8 mouse cellular contexts compared by ENCODE assay signal in genomic region chr15:81416763-81417310, GRCm38 (mm10). TPM values are rescaled to one million over a fixed set of nuclear protein-coding genes. Genes with fewer than 3 reads are reported as not detected.
DNase-seq lines count a peak whose midpoint lies in the region; ATAC-seq and TF ChIP-seq lines count a peak whose summit lies in the region.
"Not testable (repeated sequence)": the region's sequence is repeated elsewhere in the genome, so short reads cannot be mapped to it uniquely, and the experiment has no call there.

No protein-coding gene starts in this region.

- peak; percentile 70 for DNase-seq in CH12.LX (ENCODE audit: extremely low read depth)
- peak; percentile 22 to 34 for DNase-seq in cerebellum, postnatal 10 days
- DNase-seq in gastrocnemius, adult 2 months: peak; percentile 86
- peak; percentile 53 for DNase-seq in hindbrain, embryonic 11.5 days (ENCODE audit: low spot score)
- DNase-seq in kidney, postnatal 36 days: peak; percentile 84 to 86
- DNase-seq in lung, postnatal 14 days: peak; percentile 60
- peak; percentile 79 for DNase-seq in testis, postnatal 10 days (ENCODE audit: low spot score)

- H3K27ac ChIP-seq in CH12.LX (ENCODE audit: insufficient read depth, low read depth); hindbrain, embryonic 11.5 days (ENCODE audit: low read depth, low read length): not testable (repeated sequence)
- H3K27ac ChIP-seq in gastrocnemius, adult 2 months: peak overlapping the region; percentile 61; the same call in 1 of the 2 replicates

- H3K79me2 ChIP-seq in CH12.LX (replicated peaks; ENCODE audit: control insufficient read depth, extremely low read depth, insufficient read depth, poor library complexity, severe bottlenecking): not testable (repeated sequence)

- not testable (repeated sequence) for H3K9ac ChIP-seq in CH12.LX (ENCODE audit: insufficient read depth, low read depth); hindbrain, embryonic 11.5 days (ENCODE audit: low read depth, low read length)

- WGBS in hindbrain, embryonic 11.5 days: 13% methylated on average over 22 of the region's 22 CpGs

- not testable (repeated sequence) for H3K4me3 ChIP-seq in CH12.LX (replicated peaks in 1 of 3; ENCODE audit: low read depth in 2 of 3, low read length in 2 of 3, poor library complexity in 1 of 3); hindbrain, embryonic 11.5 days (ENCODE audit: low read depth, low read length)
- H3K4me3 ChIP-seq in gastrocnemius, adult 2 months: peak overlapping the region; percentile 56

- peaks cover 17 to 55% of the 10 kb centered on the region in 2 experiments for H3K36me3 ChIP-seq in CH12.LX (replicated peaks in 1 of 2; ENCODE audit: control insufficient read depth in 1 of 2, insufficient read depth in 1 of 2, low read length in 1 of 2)
- not testable (repeated sequence) for H3K36me3 ChIP-seq in hindbrain, embryonic 11.5 days (ENCODE audit: control insufficient read depth, insufficient read depth, low read length)

- intact Hi-C loops in gastrocnemius, adult 2 months (cut with DNase I): not testable (repeated sequence)

- H3K27me3 ChIP-seq in CH12.LX (replicated peaks); hindbrain, embryonic 11.5 days (ENCODE audit: control insufficient read depth, insufficient read depth, low read length): not testable (repeated sequence)

- TF ChIP-seq CTCF in CH12.LX (conservative IDR thresholded peaks at IDR 0.05 in 1 of 2, IDR thresholded peaks at IDR 0.05 in 1 of 2; ENCODE audit: low read depth in 2 of 2, low read length in 2 of 2); gastrocnemius, adult 2 months (IDR thresholded peaks at IDR 0.05): not testable (repeated sequence)

- TF ChIP-seq POLR2A in CH12.LX (IDR thresholded peaks at IDR 0.05; ENCODE audit: low read depth, low read length): peak; percentile 48; the same call in 1 of the 2 replicates

- peaks cover 2 to 30% of the 10 kb centered on the region in 2 experiments; a peak in 2 of 4 replicates for H3K4me1 ChIP-seq in CH12.LX (ENCODE audit: control insufficient read depth in 1 of 2, insufficient read depth in 2 of 2)
- H3K4me1 ChIP-seq in hindbrain, embryonic 11.5 days (replicated peaks; ENCODE audit: control insufficient read depth, insufficient read depth, low read length): not testable (repeated sequence)

- dilution Hi-C loops in CH12.LX (cut with MboI; ENCODE audit: extremely low pct_ligation_motif_present, extremely low pct_unique_long_range_greater_than_20kb, low sequenced_read_pairs): not testable (repeated sequence)

- H3K4me2 ChIP-seq in CH12.LX (ENCODE audit: insufficient read depth, low read depth, poor library complexity, severe bottlenecking): peak overlapping the region; percentile 72
- H3K4me2 ChIP-seq in hindbrain, embryonic 11.5 days (replicated peaks; ENCODE audit: low read depth, low read length): peak overlapping the region; percentile 28

- peak; percentile 56; the same call in 1 of the 2 replicates for ATAC-seq in hindbrain, embryonic 11.5 days (ENCODE audit: low FRiP score)
- ATAC-seq in neutrophil, adult 5-6 weeks (ENCODE audit: extremely low read depth, insufficient number of reproducible peaks, low FRiP score, poor library complexity, severe bottlenecking): peak; percentile 72

- TF ChIP-seq RAD21 in CH12.LX (IDR thresholded peaks at IDR 0.05; ENCODE audit: low read depth, low read length): not testable (repeated sequence)

- not testable (repeated sequence) for H3K9me3 ChIP-seq in CH12.LX (replicated peaks; ENCODE audit: low read length); hindbrain, embryonic 11.5 days (ENCODE audit: control insufficient read depth, low read length)

- in situ Hi-C loops in CH12.LX (cut with MboI; ENCODE audit: low pct_ligation_motif_present, low pct_unique_long_range_greater_than_20kb, low sequenced_read_pairs): not testable (repeated sequence)

- not testable (repeated sequence) for TF ChIP-seq EP300 in CH12.LX (IDR thresholded peaks at IDR 0.05; ENCODE audit: low read length)

TF ChIP-seq in CH12.LX, 34 proteins besides CTCF, POLR2A, EP300 and RAD21:
- TF ChIP-seq SIN3A (IDR thresholded peaks at IDR 0.05; ENCODE audit: low read length) (0 out of 2 replicates have a peak, but pooled peaks have one; percentile 18), MXI1 (IDR thresholded peaks at IDR 0.05; ENCODE audit: low read depth, low read length) (peak; percentile 88), MAX (IDR thresholded peaks at IDR 0.05; ENCODE audit: low read length) (peak; percentile 79), CHD2 (IDR thresholded peaks at IDR 0.05; ENCODE audit: low read length) (0 out of 2 replicates have a peak, but pooled peaks have one; percentile 26), E2F4 (IDR thresholded peaks at IDR 0.05; ENCODE audit: insufficient replicate concordance, low read depth, low read length) (0 out of 2 replicates have a peak, but pooled peaks have one; percentile 29), MYC (IDR thresholded peaks at IDR 0.05; ENCODE audit: low read depth, low read length) (peak; percentile 87)

RNA-seq across cellular contexts. Expression of gene Dnajb7, which starts 8.7 kb away (rescaled TPM):
- total RNA-seq in CH12.LX (2012; rRNA removed) (not detected in 2 replicates), CH12.LX (2014; rRNA removed) (not detected in 2 replicates)
- not detected in 2 replicates for polyA plus RNA-seq in CH12.LX (2012; ENCODE audit: insufficient read length, low read depth)
- total RNA-seq in gastrocnemius, adult 2 months (2021): not detected
- 0.92 and 1.2 TPM in 2 replicates for polyA plus RNA-seq in hindbrain, embryonic 11.5 days (2014; fragmentation: Nextera tagmentation; extraction: Ambion mirVana)
- not detected in 2 replicates for total RNA-seq in neutrophil, adult 5-6 weeks (2017)

RNA-seq across cellular contexts. Expression of gene Xpnpep3, which starts 16.9 kb away (rescaled TPM):
- total RNA-seq in CH12.LX (2012; rRNA removed) (5.2 and 6.3 TPM in 2 replicates), CH12.LX (2014; rRNA removed) (4.3 TPM in 2 replicates)
- polyA plus RNA-seq in CH12.LX (2012; ENCODE audit: insufficient read length, low read depth): 6.0 TPM in 2 replicates
- total RNA-seq in gastrocnemius, adult 2 months (2021): 1 to 10 TPM; 4.8 to 7.4 TPM
- polyA plus RNA-seq in hindbrain, embryonic 11.5 days (2014; fragmentation: Nextera tagmentation; extraction: Ambion mirVana): 6.8 and 7.0 TPM in 2 replicates
- 10.3 and 19.4 TPM in 2 replicates for total RNA-seq in neutrophil, adult 5-6 weeks (2017)

RNA-seq across cellular contexts. Expression of gene St13, which starts 17.0 kb away (rescaled TPM):
- total RNA-seq in CH12.LX (2012; rRNA removed) (192 and 231 TPM in 2 replicates), CH12.LX (2014; rRNA removed) (208 and 231 TPM in 2 replicates)
- 646 and 822 TPM in 2 replicates for polyA plus RNA-seq in CH12.LX (2012; ENCODE audit: insufficient read length, low read depth)
- total RNA-seq in gastrocnemius, adult 2 months (2021): 100 to 1,000 TPM in 1 of 2 experiments, 10 to 100 TPM in 1; 86.8 to 114 TPM
- 178 TPM in 2 replicates for polyA plus RNA-seq in hindbrain, embryonic 11.5 days (2014; fragmentation: Nextera tagmentation; extraction: Ambion mirVana)
- total RNA-seq in neutrophil, adult 5-6 weeks (2017): 129 and 135 TPM in 2 replicates

RNA-seq across cellular contexts. Expression of gene Rbx1, which starts 49.3 kb away (rescaled TPM):
- total RNA-seq in CH12.LX (2012; rRNA removed): 238 and 249 TPM in 2 replicates
- total RNA-seq in CH12.LX (2014; rRNA removed): 177 and 178 TPM in 2 replicates
- 151 and 184 TPM in 2 replicates for polyA plus RNA-seq in CH12.LX (2012; ENCODE audit: insufficient read length, low read depth)
- total RNA-seq in gastrocnemius, adult 2 months (2021): 100 to 1,000 TPM in 1 of 2 experiments, 10 to 100 TPM in 1; 89.4 to 110 TPM
- polyA plus RNA-seq in hindbrain, embryonic 11.5 days (2014; fragmentation: Nextera tagmentation; extraction: Ambion mirVana): 531 and 563 TPM in 2 replicates
- total RNA-seq in neutrophil, adult 5-6 weeks (2017): 86.8 and 107 TPM in 2 replicates

RNA-seq across cellular contexts. Expression of gene Slc25a17, which starts 56.2 kb away (rescaled TPM):
- 46.0 and 48.0 TPM in 2 replicates for total RNA-seq in CH12.LX (2012; rRNA removed)
- total RNA-seq in CH12.LX (2014; rRNA removed): 99.4 and 100 TPM in 2 replicates
- polyA plus RNA-seq in CH12.LX (2012; ENCODE audit: insufficient read length, low read depth): 69.6 and 76.9 TPM in 2 replicates
- total RNA-seq in gastrocnemius, adult 2 months (2021): 10 to 100 TPM in 1 of 2 experiments, 1 to 10 TPM in 1; 8.7 to 10.8 TPM
- polyA plus RNA-seq in hindbrain, embryonic 11.5 days (2014; fragmentation: Nextera tagmentation; extraction: Ambion mirVana): 111 and 118 TPM in 2 replicates
- 32.8 and 38.6 TPM in 2 replicates for total RNA-seq in neutrophil, adult 5-6 weeks (2017)

Comparison
In these comparisons a context has a peak if more than half of its experiments do, and no peak if none do; other contexts are left out.
1. DNase-seq: peak in every context shown above with its lines; median percentile 86 in gastrocnemius, adult 2 months; 85 in kidney, postnatal 36 days; 79 in testis, postnatal 10 days; 70 in CH12.LX; 60 in lung, postnatal 14 days; 53 in hindbrain, embryonic 11.5 days; 28 in cerebellum, postnatal 10 days.